Mouse (Mus musculus) urinary bladder, adult 18-20 months (tissue): ENCODE data around the gene Crtc3.

Experiments used
- DNase-seq, 2 experiments: peaks; one replicate each; pipeline ENCODE4 v3.0.0; 2022; ENCODE audit warnings: low spot score in 2 of 2, mixed read lengths in 2 of 2

The Crtc3 gene

GRCm38 (mm10) chr7:80641497-80641896 lies 47.2 kb downstream of the Crtc3 start:
- no peak for DNase-seq

GRCm38 (mm10) chr7:80639981-80640380 lies 48.7 kb downstream of the Crtc3 start:
- DNase-seq: no peak

GRCm38 (mm10) chr7:80638460-80638859 lies 50.2 kb downstream of the Crtc3 start:
- DNase-seq: no peak

GRCm38 (mm10) chr7:80636953-80637800 lies 51.5 kb downstream of the Crtc3 start:
- no peak for DNase-seq

- DNase-seq: no peak
These were observed 52.3 kb downstream of the Crtc3 start for GRCm38 (mm10) chr7:80636288-80636952.

GRCm38 (mm10) chr7:80635866-80636265 lies 52.8 kb downstream of the Crtc3 start:
- DNase-seq: no peak

GRCm38 (mm10) chr7:80634741-80635140 lies 53.9 kb downstream of the Crtc3 start:
- no peak for DNase-seq

GRCm38 (mm10) chr7:80633635-80634034 lies 55.0 kb downstream of the Crtc3 start:
- DNase-seq: no peak

GRCm38 (mm10) chr7:80631993-80632392 lies 56.7 kb downstream of the Crtc3 start:
- no peak for DNase-seq

- no peak for DNase-seq
These were observed 57.3 kb downstream of the Crtc3 start for GRCm38 (mm10) chr7:80631405-80631804.

GRCm38 (mm10) chr7:80629369-80629768 lies 59.3 kb downstream of the Crtc3 start:
- DNase-seq: no peak

- no peak for DNase-seq
These were observed 59.9 kb downstream of the Crtc3 start for GRCm38 (mm10) chr7:80628708-80629183.

- no peak for DNase-seq
These were observed 61.7 kb downstream of the Crtc3 start for GRCm38 (mm10) chr7:80626943-80627342.

- no peak for DNase-seq
These were observed 62.8 kb downstream of the Crtc3 start for GRCm38 (mm10) chr7:80625841-80626240.

GRCm38 (mm10) chr7:80623276-80623675 lies 65.4 kb downstream of the Crtc3 start:
- no peak for DNase-seq

GRCm38 (mm10) chr7:80616096-80616495 lies 72.6 kb downstream of the Crtc3 start:
- DNase-seq: no peak

- no peak for DNase-seq
These were observed 74.6 kb downstream of the Crtc3 start for GRCm38 (mm10) chr7:80614042-80614441.

GRCm38 (mm10) chr7:80612191-80612787 lies 76.4 kb downstream of the Crtc3 start:
- DNase-seq: no peak

- DNase-seq: no peak
These were observed 77.0 kb downstream of the Crtc3 start for GRCm38 (mm10) chr7:80611646-80612045.

GRCm38 (mm10) chr7:80607503-80607902 lies 81.2 kb downstream of the Crtc3 start:
- no peak for DNase-seq

- DNase-seq: no peak
These were observed 82.2 kb downstream of the Crtc3 start for GRCm38 (mm10) chr7:80606435-80606834.

GRCm38 (mm10) chr7:80605557-80605930 lies 83.1 kb downstream of the Crtc3 start:
- DNase-seq: no peak
